Comparison of ENCODE assay signal across 19 mouse cellular contexts in the genomic region with DNA sequence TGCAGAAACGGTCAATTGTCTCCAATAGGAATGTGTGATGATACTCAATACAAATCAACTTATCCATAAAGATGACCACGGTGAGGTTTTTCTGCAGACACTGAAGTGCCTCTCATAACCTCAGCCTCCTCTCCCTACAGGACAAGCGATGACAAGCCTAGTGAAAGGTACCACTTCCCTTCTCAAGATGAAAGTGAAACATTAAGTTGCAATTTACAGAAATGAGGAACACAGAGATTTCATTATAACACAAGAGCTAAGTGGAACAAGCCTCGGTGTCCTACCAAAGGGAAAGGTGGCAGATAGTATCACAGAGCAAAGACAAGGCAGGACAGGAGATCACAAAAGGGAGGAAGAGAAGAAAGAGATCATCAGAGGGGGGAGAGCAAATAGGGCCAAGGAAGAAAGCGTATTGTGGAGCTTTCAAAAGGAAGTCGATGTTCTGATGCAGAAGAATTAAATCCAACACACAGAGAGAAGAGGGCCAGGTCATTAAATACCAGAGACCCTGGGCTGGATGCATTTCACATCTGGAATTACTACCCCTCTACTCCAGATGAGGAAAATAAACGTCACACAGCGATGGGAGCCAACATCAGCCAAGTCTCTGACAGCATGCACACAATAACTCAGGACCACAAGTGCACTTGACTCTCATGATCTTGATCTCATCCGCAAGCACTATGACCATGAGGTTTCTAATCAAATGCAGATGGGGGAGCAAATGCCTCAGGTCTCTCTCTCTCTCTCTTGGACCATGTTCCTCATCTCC.
DNase-seq lines count a peak whose midpoint lies in the region; ATAC-seq and TF ChIP-seq lines count a peak whose summit lies in the region.
"Had no signal": no experiment of that assay in that cellular context is flagged by ENCODE, and none has a peak within 500 bp of the region (broad histone marks: within the 10 kb centered on the region; RNA-seq: fewer than 3 reads in every experiment).

No protein-coding gene starts in this region.

- peaks cover 5% of the 10 kb centered on the region; the same call in 1 of the 2 replicates for H3K4me1 ChIP-seq in spleen, adult 2 months (ENCODE audit: control insufficient read depth, insufficient read depth, insufficient read length)
- H3K4me1 ChIP-seq in hindbrain, embryonic 10.5 days (replicated peaks), result no peaks in the 10 kb centered on the region
- H3K4me1 ChIP-seq: forebrain, embryonic 15.5 days; heart, embryonic 13.5 days had no signal

- H3K4me3 ChIP-seq in spleen, adult 2 months (ENCODE audit: extremely low read depth, insufficient read depth, insufficient read length), result no peak overlapping the region
- no peak overlapping the region for H3K4me3 ChIP-seq in hindbrain, embryonic 10.5 days
- H3K4me3 ChIP-seq: erythroblast, embryonic 14.5 days; forebrain, embryonic 15.5 days; heart, embryonic 13.5 days; limb, embryonic 12.5 days had no signal

- DNase-seq in spleen, adult 2 months (ENCODE audit: low read depth in 1 of 2, low spot score in 2 of 2), result peak in 1 of 2 experiments; percentile 14
- DNase-seq in spleen, postnatal 4 days (ENCODE audit: low spot score in 2 of 2), result no peak
- DNase-seq in urinary bladder, adult 18-20 months (ENCODE audit: low spot score in 2 of 2), result no peak
- no peak for DNase-seq in hindbrain, embryonic 10.5 days (ENCODE audit: low spot score)
- no peak for DNase-seq in thymus, postnatal 25 days
- DNase-seq: adrenal gland, postnatal 25 days; cerebellum, adult 8-10 months; heart, postnatal 36 days; kidney, adult 2 months; kidney, postnatal 36 days; layer of hippocampus, adult 9-11 months; lung, adult 18-20 months; midbrain, embryonic 14.5 days had no signal

- TF ChIP-seq POLR2A in spleen, adult 2 months (IDR thresholded peaks at IDR 0.05; ENCODE audit: low read depth, low read length), result no peak

- no peaks in the 10 kb centered on the region for H3K9me3 ChIP-seq in hindbrain, embryonic 10.5 days
- H3K9me3 ChIP-seq: forebrain, embryonic 15.5 days; heart, embryonic 13.5 days; limb, embryonic 12.5 days had no signal

- no peaks in the 10 kb centered on the region for H3K36me3 ChIP-seq in spleen, adult 2 months (ENCODE audit: control insufficient read depth, insufficient read depth, low read length)
- H3K36me3 ChIP-seq in hindbrain, embryonic 10.5 days, result no peaks in the 10 kb centered on the region
- H3K36me3 ChIP-seq: forebrain, embryonic 15.5 days; heart, embryonic 13.5 days; limb, embryonic 12.5 days had no signal

- no peaks in the 10 kb centered on the region for H3K27me3 ChIP-seq in spleen, adult 2 months (ENCODE audit: control insufficient read depth, insufficient read depth, low read length)
- H3K27me3 ChIP-seq in hindbrain, embryonic 10.5 days (ENCODE audit: insufficient read depth, poor library complexity, severe bottlenecking), result no peaks in the 10 kb centered on the region
- H3K27me3 ChIP-seq: forebrain, embryonic 15.5 days; heart, embryonic 13.5 days; limb, embryonic 12.5 days had no signal

- 47% methylated on average over 9 of the region's 9 CpGs for WGBS in spleen, adult 2 months
- WGBS in hindbrain, embryonic 10.5 days, result 85% methylated on average over 9 of the region's 9 CpGs

- peak overlapping the region; percentile 24; the same call in 1 of the 2 replicates for H3K27ac ChIP-seq in spleen, adult 2 months (ENCODE audit: insufficient read depth, low read length)
- no peak overlapping the region for H3K27ac ChIP-seq in hindbrain, embryonic 10.5 days
- H3K27ac ChIP-seq: forebrain, embryonic 15.5 days; heart, embryonic 13.5 days; limb, embryonic 12.5 days had no signal

- ATAC-seq in common myeloid progenitor, adult 5-6 weeks (replicated peaks; ENCODE audit: low read depth, poor library complexity, severe bottlenecking), result peak; percentile 84
- ATAC-seq in megakaryocyte, adult 5-6 weeks (ENCODE audit: poor library complexity, severe bottlenecking), result peak; percentile 99
- ATAC-seq: forebrain, embryonic 15.5 days had no signal

- no peak for TF ChIP-seq CTCF in spleen, adult 2 months (IDR thresholded peaks at IDR 0.05; ENCODE audit: extremely low read depth, insufficient read depth, insufficient read length, insufficient replicate concordance)
